ENCODE assay signal across 15 mouse cellular contexts in the genomic region with DNA sequence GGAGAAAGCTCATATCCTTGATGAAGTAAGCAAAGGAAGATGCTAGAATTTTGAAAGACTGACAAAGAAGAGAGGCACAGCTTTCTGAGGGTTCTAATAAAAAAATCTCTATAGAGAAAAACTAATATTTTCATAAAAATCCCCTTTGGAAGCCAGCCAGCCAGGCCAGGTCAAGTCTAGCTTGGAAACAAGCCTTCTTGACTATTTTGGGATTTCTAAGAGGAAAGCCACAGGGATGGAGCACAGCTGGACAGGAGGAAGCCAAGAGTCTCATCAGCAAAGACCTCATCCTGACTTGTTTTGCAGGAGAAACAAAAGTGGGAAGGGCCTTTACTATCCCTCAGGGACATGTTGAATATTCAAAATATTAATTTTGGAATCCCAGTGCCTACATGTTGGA.
A peak's percentile ranks its signal among the peaks of the same experiment; 100 is the strongest.
DNase-seq lines count a peak whose midpoint lies in the region; ATAC-seq lines count a peak whose summit lies in the region.
"Had no signal": no experiment of that assay in that cellular context is flagged by ENCODE, and none has a peak within 500 bp of the region (broad histone marks: within the 10 kb centered on the region; RNA-seq: fewer than 3 reads in every experiment).

No protein-coding gene starts in this region.

- no peak overlapping the region for H3K27ac ChIP-seq in embryonic facial prominence, embryonic 14.5 days (replicated peaks; ENCODE audit: low read depth, low read length)
- H3K27ac ChIP-seq in embryonic facial prominence, embryonic 10.5 days (replicated peaks), result no peak overlapping the region
- H3K27ac ChIP-seq: embryonic facial prominence, embryonic 12.5 days; forebrain, embryonic 15.5 days; left cerebral cortex, adult 2 months had no signal

- H3K9ac ChIP-seq in embryonic facial prominence, embryonic 14.5 days (ENCODE audit: low read depth, low read length), result no peak overlapping the region
- H3K9ac ChIP-seq: embryonic facial prominence, embryonic 12.5 days; forebrain, embryonic 15.5 days had no signal

- DNase-seq in embryonic facial prominence, embryonic 14.5 days (ENCODE audit: low spot score), result peak; percentile 41
- no peak for DNase-seq in embryonic facial prominence, embryonic 10.5 days (ENCODE audit: low spot score)
- peak; percentile 43 for DNase-seq in 3T3-L1 (ENCODE audit: low read depth, low spot score)
- DNase-seq in gastrocnemius, postnatal 4 days (ENCODE audit: low spot score in 2 of 2), result peak; percentile 38 to 72
- DNase-seq in kidney, postnatal 14 days, result peak; percentile 63
- no peak for DNase-seq in right cerebral cortex, adult 18-20 months
- no peak for DNase-seq in frontal cortex, adult 2 months (ENCODE audit: extremely low spot score in 1 of 2, low spot score in 1 of 2)
- DNase-seq: cerebellum, adult 9-11 months had no signal

- no peak overlapping the region for H3K4me3 ChIP-seq in embryonic facial prominence, embryonic 14.5 days (ENCODE audit: low read depth, low read length)
- H3K4me3 ChIP-seq in embryonic facial prominence, embryonic 10.5 days, result no peak overlapping the region
- H3K4me3 ChIP-seq: embryonic facial prominence, embryonic 12.5 days; forebrain, embryonic 15.5 days; left cerebral cortex, adult 2 months; myocyte had no signal

- no peak for ATAC-seq in embryonic facial prominence, embryonic 14.5 days (ENCODE audit: low read depth)
- ATAC-seq in monocyte, adult 5-6 weeks (replicated peaks; ENCODE audit: insufficient number of reproducible peaks, low FRiP score, low TSS enrichment, poor library complexity, severe bottlenecking), result no peak
- ATAC-seq: activated CD4-positive, CD25-positive, alpha-beta regulatory T cell, adult 4 months; forebrain, embryonic 15.5 days had no signal

- H3K9me3 ChIP-seq in embryonic facial prominence, embryonic 14.5 days (ENCODE audit: control insufficient read depth, low read length), result peaks cover 13% of the 10 kb centered on the region; the same call in 1 of the 2 replicates
- H3K9me3 ChIP-seq in embryonic facial prominence, embryonic 10.5 days, result peaks cover 8% of the 10 kb centered on the region
- H3K9me3 ChIP-seq: forebrain, embryonic 15.5 days; G1E had no signal

- H3K4me1 ChIP-seq in embryonic facial prominence, embryonic 14.5 days (ENCODE audit: control insufficient read depth, insufficient read depth, low read length), result no peaks in the 10 kb centered on the region
- no peaks in the 10 kb centered on the region for H3K4me1 ChIP-seq in embryonic facial prominence, embryonic 10.5 days
- H3K4me1 ChIP-seq: embryonic facial prominence, embryonic 12.5 days; forebrain, embryonic 15.5 days had no signal

- no peaks in the 10 kb centered on the region for H3K36me3 ChIP-seq in embryonic facial prominence, embryonic 14.5 days (ENCODE audit: control insufficient read depth, insufficient read depth, low read length)
- no peaks in the 10 kb centered on the region for H3K36me3 ChIP-seq in embryonic facial prominence, embryonic 10.5 days (replicated peaks)
- H3K36me3 ChIP-seq: embryonic facial prominence, embryonic 12.5 days; forebrain, embryonic 15.5 days; G1E had no signal

- no peaks in the 10 kb centered on the region for H3K27me3 ChIP-seq in embryonic facial prominence, embryonic 14.5 days (replicated peaks; ENCODE audit: control insufficient read depth, insufficient read depth, low read length)
- H3K27me3 ChIP-seq in embryonic facial prominence, embryonic 10.5 days (replicated peaks; ENCODE audit: low read depth, poor library complexity, severe bottlenecking), result no peaks in the 10 kb centered on the region
- H3K27me3 ChIP-seq: embryonic facial prominence, embryonic 12.5 days; forebrain, embryonic 15.5 days had no signal

- no peak overlapping the region for H3K4me2 ChIP-seq in embryonic facial prominence, embryonic 14.5 days (ENCODE audit: low read depth, low read length)
- H3K4me2 ChIP-seq: embryonic facial prominence, embryonic 12.5 days; forebrain, embryonic 15.5 days had no signal

Comparison
In these comparisons a context has a peak if more than half of its experiments do, and no peak if none do; other contexts are left out.
1. DNase-seq: peak in embryonic facial prominence, embryonic 14.5 days (single experiment), 3T3-L1 (single experiment), gastrocnemius, postnatal 4 days (2 of 2) and kidney, postnatal 14 days (single experiment); none in embryonic facial prominence, embryonic 10.5 days (single experiment), right cerebral cortex, adult 18-20 months (single experiment) and frontal cortex, adult 2 months (0 of 2).